Mouse (Mus musculus) midbrain, embryonic 15.5 days (tissue): ENCODE results near the gene Tmem260. TPM values are rescaled to one million over a fixed set of nuclear protein-coding genes. Genes with fewer than 3 reads are reported as not detected.

ENCODE experiments used
- ATAC-seq: fragments of 200-750 bp; cut with Nextera tagmentation; replicated peaks from 2 replicates; pipeline ENCODE4 v1.8.0; 2017; ENCODE audit warnings: moderate TSS enrichment
- H3K27ac ChIP-seq: fragments of 300-500 bp; sonication (generic); 2 replicates; pipeline ENCODE4 v1.5.1; 2015; ENCODE audit warnings: mild to moderate bottlenecking, inconsistent platforms
- H3K27me3 ChIP-seq: fragments of 300-500 bp; sonication (generic); replicated peaks from 2 replicates; pipeline ENCODE4 v1.6.1; 2015; ENCODE audit warnings: inconsistent platforms
- H3K36me3 ChIP-seq: fragments of 300-500 bp; sonication (generic); replicated peaks from 2 replicates; pipeline ENCODE4 v1.6.1; 2015; ENCODE audit warnings: inconsistent platforms
- H3K4me1 ChIP-seq: fragments of 300-500 bp; sonication (generic); 2 replicates; pipeline ENCODE4 v1.6.1; 2015; ENCODE audit warnings: inconsistent platforms
- H3K4me2 ChIP-seq: fragments of 300-500 bp; sonication (generic); 2 replicates; pipeline ENCODE4 v1.6.1; 2015; ENCODE audit warnings: inconsistent platforms, mild to moderate bottlenecking, moderate library complexity
- H3K4me3 ChIP-seq: fragments of 300-500 bp; sonication (generic); 2 replicates; pipeline ENCODE4 v1.5.1; 2015; ENCODE audit warnings: mild to moderate bottlenecking, inconsistent platforms
- H3K9ac ChIP-seq: fragments of 300-500 bp; sonication (generic); 2 replicates; pipeline ENCODE4 v1.6.1; 2015; ENCODE audit warnings: mild to moderate bottlenecking, inconsistent platforms
- H3K9me3 ChIP-seq: fragments of 300-500 bp; sonication (generic); 2 replicates; pipeline ENCODE4 v1.6.1; 2016; ENCODE audit warnings: inconsistent platforms
- WGBS: fragments of 180-500 bp; shearing (Covaris S2); methylation state at CpG from one replicate; pipeline ENCODE4 v1.1.7; 2015; ENCODE audit warnings: mixed read lengths; 5-methylcytosine and 5-hydroxymethylcytosine counted together
- polyA plus RNA-seq: library from polyadenylated mRNA; unstranded; fragments of >200 nt; fragmentation: Nextera tagmentation; extraction: Ambion mirVana; gene quantifications from 2 replicates; pipeline ENCODE4 v1.2.1, GENCODE M21; 2015

The Tmem260 gene
- polyA plus RNA-seq, 1 experiment from 2014 or later: 20.1 TPM

DNA sequence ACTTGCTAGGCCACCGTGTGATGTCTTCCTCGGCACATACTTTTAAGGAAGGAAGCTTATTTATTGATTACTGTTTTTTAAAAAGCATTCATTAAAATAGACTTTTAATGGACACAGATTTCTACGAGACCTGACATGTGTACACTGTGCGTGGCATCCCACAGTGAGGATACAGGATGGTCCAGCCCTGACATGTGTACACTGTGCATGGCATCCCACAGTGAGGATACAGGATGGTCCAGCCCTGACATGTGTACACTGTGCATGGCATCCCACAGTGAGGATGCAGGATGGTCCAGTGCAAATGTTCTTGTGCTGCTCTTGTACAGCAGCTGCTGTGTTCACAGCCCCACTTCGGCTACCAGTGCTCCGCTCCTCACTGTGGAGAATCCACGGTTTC is 56.6 kb downstream of the Tmem260 start:
- ATAC-seq: no peak
- 90% methylated on average over 7 of the region's 7 CpGs for WGBS
- Histone ChIP-seq H3K4me1 (peaks cover 6% of the 10 kb centered on the region), H3K36me3 (no peaks in the 10 kb centered on the region), H3K27me3 (peaks cover 5% of the 10 kb centered on the region; the same call in 1 of the 2 replicates), H3K27ac (no peak overlapping the region), H3K9ac (no peak overlapping the region), H3K4me2 (no peak overlapping the region), H3K4me3 (no peak overlapping the region), H3K9me3 (no peaks in the 10 kb centered on the region)

DNA sequence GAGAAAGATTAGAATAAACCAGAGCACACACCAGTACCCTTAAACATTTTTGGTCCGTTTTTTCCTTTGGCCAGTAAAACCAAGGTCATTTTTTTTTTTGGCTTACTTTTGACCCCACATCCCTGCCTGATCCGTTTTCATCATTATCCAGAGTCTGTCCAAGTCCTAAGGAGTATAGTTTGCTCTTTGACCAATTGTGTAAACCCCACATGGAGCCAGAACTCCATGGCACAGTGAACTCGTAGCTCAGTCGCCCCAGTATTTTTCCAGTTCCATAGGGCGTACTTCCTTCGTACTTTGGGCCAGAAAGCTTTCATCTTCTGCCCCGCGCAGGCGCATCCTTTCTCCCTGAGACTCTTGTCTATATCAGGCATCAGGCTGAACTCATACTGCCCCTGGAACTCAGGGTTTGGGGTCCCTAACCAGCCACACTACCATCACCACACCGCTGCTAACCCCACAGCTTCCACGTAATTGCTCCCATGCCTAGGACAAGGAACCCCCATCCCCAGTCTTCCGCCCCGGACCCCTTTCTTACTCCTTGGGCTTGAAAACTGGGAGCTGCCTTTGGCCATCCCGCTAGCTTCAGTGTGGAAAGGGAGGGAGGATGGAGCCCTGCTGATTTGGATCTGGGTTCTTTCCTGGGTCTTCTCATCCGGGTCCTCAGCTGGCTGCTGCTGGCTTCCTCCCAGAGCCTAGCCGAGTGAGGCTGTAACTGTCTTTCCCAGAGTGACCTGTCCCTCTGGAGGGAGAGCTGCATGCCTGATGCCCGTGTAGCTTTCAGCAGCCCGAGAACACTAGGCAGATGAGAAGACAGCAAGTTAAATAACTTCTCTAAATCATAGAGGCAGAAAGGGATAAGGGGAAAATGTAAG is 58.0 kb downstream of the Tmem260 start:
- no peaks in the 10 kb centered on the region for H3K9me3 ChIP-seq
- no peak for ATAC-seq
- H3K4me3 ChIP-seq: no peak overlapping the region
- 24% methylated on average over 18 of the region's 18 CpGs for WGBS
- H3K36me3 ChIP-seq: no peaks in the 10 kb centered on the region
- H3K4me2 ChIP-seq: peak overlapping the region; percentile 29
- no peak overlapping the region for H3K9ac ChIP-seq
- H3K27me3 ChIP-seq: peaks cover 10% of the 10 kb centered on the region; the same call in 1 of the 2 replicates
- no peak overlapping the region for H3K27ac ChIP-seq
- peaks cover 6% of the 10 kb centered on the region for H3K4me1 ChIP-seq

DNA sequence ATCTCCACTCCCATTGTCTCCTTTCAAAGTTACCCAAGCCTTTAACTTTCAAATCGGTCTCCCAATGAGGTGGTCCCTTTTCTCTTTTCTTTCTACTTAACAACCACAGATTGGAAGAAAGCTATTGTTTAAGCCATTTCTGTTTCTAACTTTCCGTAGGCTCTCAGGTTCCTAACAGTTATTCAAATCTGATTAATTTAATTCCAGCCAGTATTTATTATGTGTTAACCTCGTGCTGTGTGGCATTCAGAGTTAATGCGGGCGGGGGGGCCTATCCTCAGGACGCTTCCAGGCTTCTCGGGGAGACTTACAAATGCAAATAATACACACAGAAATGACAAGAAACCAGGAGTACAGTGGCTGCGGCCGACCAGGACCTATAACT is 58.6 kb downstream of the Tmem260 start:
- no peak for ATAC-seq
- Histone ChIP-seq H3K9ac (no peak overlapping the region), H3K36me3 (no peaks in the 10 kb centered on the region), H3K4me3 (no peak overlapping the region), H3K27ac (no peak overlapping the region), H3K4me2 (no peak overlapping the region), H3K4me1 (peaks cover 6% of the 10 kb centered on the region), H3K27me3 (peaks cover 16% of the 10 kb centered on the region), H3K9me3 (no peaks in the 10 kb centered on the region)
- whole genome bisulfite sequencing: 16% methylated on average over 9 of the region's 9 CpGs

DNA sequence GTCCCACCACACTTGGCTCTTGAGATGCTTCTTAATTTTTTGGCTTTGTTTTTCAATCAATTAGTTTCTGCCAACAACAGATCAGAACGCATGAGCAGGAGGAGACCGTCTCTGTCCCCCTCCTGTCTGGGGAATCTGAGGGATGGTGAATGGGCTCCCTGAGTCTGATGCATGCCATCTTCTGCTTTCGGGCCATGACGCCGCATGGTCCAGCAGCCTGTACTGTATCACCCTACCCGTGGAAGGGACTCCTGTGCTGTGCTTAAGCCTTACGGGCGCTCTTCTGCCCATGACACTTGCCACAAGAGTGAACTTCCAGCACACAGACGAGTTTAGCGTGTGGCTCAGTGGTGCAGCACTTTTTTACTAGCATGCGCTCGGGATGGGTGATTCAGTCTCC is 59.7 kb downstream of the Tmem260 start:
- 95% methylated on average over 12 of the region's 12 CpGs for WGBS
- H3K9ac ChIP-seq: no peak overlapping the region

DNA sequence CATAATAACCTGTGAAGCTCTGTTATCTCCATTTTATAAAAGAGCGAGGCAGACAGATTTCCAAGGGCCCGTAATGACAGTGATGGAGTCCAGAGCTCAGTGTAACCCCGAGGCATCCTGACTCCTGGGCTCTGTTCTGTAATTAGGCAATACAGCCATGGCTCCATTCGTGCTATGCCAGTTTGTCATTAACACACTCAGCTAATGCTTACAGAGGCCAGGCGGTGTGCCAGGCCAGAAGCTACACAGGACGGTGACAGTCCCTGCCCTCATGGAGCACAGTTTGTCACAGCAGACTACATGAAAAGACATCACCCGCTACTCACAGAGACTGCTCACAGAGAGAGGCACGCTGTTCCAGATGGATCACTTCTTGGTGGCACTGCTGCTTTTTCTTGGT is 61.5 kb downstream of the Tmem260 start:
- ATAC-seq: no peak
- H3K4me3 ChIP-seq: no peak overlapping the region
- H3K36me3 ChIP-seq: no peaks in the 10 kb centered on the region; the same call in 1 of the 2 replicates
- no peaks in the 10 kb centered on the region for H3K9me3 ChIP-seq
- 62% methylated on average over 8 of the region's 8 CpGs for WGBS
- H3K4me1 ChIP-seq: peaks cover 16% of the 10 kb centered on the region
- no peak overlapping the region for H3K27ac ChIP-seq
- peaks cover 27% of the 10 kb centered on the region for H3K27me3 ChIP-seq
- no peak overlapping the region for H3K9ac ChIP-seq
- no peak overlapping the region for H3K4me2 ChIP-seq

More for the DNA sequence above, 59.7 kb downstream of the Tmem260 start:
- H3K4me1 ChIP-seq: peaks cover 6% of the 10 kb centered on the region
- H3K4me3 ChIP-seq: no peak overlapping the region
- no peak overlapping the region for H3K27ac ChIP-seq
- peaks cover 27% of the 10 kb centered on the region for H3K27me3 ChIP-seq
- H3K9me3 ChIP-seq: no peaks in the 10 kb centered on the region
- H3K36me3 ChIP-seq: no peaks in the 10 kb centered on the region; the same call in 1 of the 2 replicates
- H3K4me2 ChIP-seq: no peak overlapping the region
- ATAC-seq: no peak

DNA sequence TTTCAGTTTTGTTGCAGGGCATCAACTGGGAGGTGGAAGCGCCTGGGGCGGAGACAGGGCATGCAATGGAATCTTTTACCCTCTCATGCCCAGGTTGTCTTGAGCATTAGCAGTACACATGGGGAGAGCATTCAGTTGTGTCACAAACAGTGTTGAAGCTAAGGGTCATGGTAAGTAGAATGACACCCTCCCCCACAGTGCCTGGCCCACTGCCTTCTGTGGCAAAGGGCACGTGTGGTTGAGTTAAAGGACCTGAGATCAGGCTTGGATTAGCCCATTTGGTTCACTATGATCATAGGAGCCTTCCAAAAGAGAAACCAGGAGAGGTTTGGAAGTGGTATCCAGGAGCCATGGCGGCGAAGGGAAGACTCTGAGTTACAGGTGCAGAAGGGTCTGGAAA is 63.2 kb downstream of the Tmem260 start:
- Histone ChIP-seq H3K4me2 (no peak overlapping the region), H3K9ac (no peak overlapping the region), H3K9me3 (no peaks in the 10 kb centered on the region), H3K27ac (no peak overlapping the region), H3K4me3 (no peak overlapping the region), H3K27me3 (peaks cover 22% of the 10 kb centered on the region), H3K36me3 (no peaks in the 10 kb centered on the region; the same call in 1 of the 2 replicates), H3K4me1 (peaks cover 19% of the 10 kb centered on the region)
- WGBS: 93% methylated on average over 5 of the region's 5 CpGs
- ATAC-seq: no peak

DNA sequence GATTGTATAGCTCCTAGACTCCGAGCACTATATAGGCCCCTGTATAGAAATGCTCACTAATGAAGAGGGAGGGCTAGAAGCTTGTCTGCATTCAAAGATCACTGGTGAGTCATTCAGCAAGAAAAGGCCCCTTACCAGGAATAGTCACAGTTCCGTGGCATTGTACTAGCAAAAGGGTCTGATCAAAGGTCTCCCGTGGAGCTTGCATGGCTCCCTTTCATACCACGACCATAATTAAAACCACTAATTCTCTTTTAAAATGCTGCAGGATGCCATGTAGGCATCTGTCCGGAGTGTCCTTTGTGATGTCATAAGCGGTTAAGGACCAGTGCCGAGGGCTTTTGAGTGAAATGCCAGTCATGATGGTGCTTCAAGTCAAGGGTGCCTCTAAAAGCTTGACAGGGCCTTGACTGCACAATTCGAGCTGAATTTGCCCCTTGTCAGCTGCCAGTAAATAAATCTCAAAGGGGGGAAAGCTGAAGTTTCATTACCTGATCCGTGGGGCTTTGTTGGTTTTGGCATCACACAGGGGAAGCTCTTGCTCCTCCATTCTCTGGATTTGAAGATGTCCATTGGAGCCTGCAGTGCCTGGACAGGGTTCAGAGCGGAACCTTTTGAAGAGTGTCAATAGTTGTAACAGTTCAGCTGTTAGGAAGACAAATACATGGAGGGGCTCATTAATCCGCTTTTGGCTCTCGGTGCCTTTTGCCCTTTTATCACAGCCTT is 67.3 kb downstream of the Tmem260 start:
- peaks cover 47% of the 10 kb centered on the region for H3K27me3 ChIP-seq
- no peak overlapping the region for H3K9ac ChIP-seq
- H3K4me2 ChIP-seq: no peak overlapping the region
- H3K27ac ChIP-seq: no peak overlapping the region
- H3K4me1 ChIP-seq: peaks cover 22% of the 10 kb centered on the region
- no peak overlapping the region for H3K4me3 ChIP-seq
- no peaks in the 10 kb centered on the region for H3K9me3 ChIP-seq
- peak; percentile 53 for ATAC-seq
- 14% methylated on average over 12 of the region's 12 CpGs for WGBS
- H3K36me3 ChIP-seq: no peaks in the 10 kb centered on the region; the same call in 1 of the 2 replicates

DNA sequence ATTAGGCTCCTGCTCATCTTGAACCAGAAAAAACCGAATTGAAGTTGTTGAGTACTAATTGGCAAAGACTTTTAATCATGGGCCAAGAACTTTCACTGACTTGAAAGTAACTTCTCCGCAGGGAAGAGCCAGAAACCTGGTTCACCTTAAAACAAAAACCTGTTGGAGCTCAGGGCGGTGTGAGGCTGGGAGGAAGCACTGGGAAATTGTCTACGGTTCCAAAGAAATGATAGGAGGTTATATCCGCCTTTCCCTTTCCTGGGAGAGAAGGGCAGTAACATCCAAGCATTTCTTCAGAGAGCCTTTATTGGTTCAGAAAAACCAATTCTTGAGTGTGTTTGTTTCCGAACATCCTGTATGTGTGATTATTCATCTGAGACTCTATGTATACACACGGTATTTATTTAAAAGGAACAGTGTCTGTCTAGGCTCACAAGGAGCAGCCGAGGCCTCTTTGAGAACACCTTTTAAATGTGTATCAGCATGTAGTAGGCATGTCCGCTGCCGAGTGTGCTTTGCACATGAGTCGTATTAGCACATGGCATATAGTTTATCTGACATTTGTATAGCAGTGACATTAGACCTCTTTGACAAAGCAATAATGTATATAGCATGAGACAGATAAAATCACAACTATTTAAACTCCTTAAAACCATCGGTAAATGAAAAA is 68.0 kb downstream of the Tmem260 start:
- H3K27ac ChIP-seq: no peak overlapping the region
- no peak overlapping the region for H3K4me2 ChIP-seq
- peaks cover 41% of the 10 kb centered on the region for H3K27me3 ChIP-seq
- WGBS: 40% methylated on average over 12 of the region's 12 CpGs
- H3K36me3 ChIP-seq: no peaks in the 10 kb centered on the region; the same call in 1 of the 2 replicates
- no peaks in the 10 kb centered on the region for H3K9me3 ChIP-seq
- H3K4me3 ChIP-seq: no peak overlapping the region
- peaks cover 22% of the 10 kb centered on the region for H3K4me1 ChIP-seq
- ATAC-seq: no peak
- H3K9ac ChIP-seq: no peak overlapping the region

DNA sequence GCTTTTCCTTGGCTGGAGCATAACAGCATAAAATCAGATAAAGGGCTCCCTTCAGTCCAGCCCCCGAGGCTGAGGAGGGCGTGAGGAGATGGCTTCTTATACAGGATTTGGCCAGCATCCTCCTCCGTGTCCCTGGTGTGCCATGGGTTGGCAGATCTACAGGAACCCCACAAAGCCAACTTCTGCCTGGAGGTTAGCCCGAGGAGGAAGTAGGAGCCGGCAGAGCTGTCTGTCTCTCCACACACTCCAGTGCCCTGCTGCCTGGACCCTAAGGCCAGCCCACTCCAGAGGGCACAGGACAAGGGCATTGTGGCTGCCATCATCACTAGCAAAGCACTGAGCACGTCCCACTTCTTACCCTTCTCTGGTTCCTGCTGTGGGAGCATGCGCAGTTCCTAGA is 68.7 kb downstream of the Tmem260 start:
- no peaks in the 10 kb centered on the region; the same call in 1 of the 2 replicates for H3K36me3 ChIP-seq
- H3K9ac ChIP-seq: no peak overlapping the region
- no peak overlapping the region for H3K27ac ChIP-seq
- H3K9me3 ChIP-seq: no peaks in the 10 kb centered on the region
- 27% methylated on average over 7 of the region's 7 CpGs for WGBS
- no peak overlapping the region for H3K4me2 ChIP-seq
- peaks cover 35% of the 10 kb centered on the region for H3K27me3 ChIP-seq
- no peak overlapping the region for H3K4me3 ChIP-seq
- H3K4me1 ChIP-seq: peaks cover 22% of the 10 kb centered on the region
- no peak; the same call in 1 of the 2 replicates for ATAC-seq

DNA sequence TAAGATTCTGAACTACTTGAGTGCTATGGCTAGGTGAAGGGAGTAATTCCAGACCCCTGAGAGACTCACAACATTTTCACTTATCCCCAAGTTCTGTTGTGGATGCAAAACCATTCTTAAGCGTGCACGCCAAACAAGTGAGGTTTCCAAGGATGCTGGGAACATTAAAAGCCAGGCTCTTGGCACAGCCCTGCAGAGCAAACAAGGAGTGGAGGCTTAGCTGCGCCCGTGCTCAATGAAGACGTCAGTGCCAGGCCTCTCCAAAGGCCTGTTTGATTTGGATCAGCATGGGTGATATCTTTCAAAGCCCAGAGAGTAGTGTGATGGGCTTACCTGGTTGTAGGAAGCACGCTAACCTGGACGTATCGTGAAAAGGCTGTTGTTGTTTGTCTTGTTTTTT is 69.6 kb downstream of the Tmem260 start:
- Histone ChIP-seq H3K36me3 (no peaks in the 10 kb centered on the region), H3K27ac (no peak overlapping the region), H3K4me1 (peaks cover 22% of the 10 kb centered on the region), H3K9ac (no peak overlapping the region), H3K9me3 (no peaks in the 10 kb centered on the region), H3K4me3 (no peak overlapping the region), H3K27me3 (peaks cover 26% of the 10 kb centered on the region), H3K4me2 (no peak overlapping the region)
- WGBS: 34% methylated on average over 8 of the region's 8 CpGs
- 0 out of 2 replicates have a peak, but pooled peaks have one; percentile 25 for ATAC-seq

DNA sequence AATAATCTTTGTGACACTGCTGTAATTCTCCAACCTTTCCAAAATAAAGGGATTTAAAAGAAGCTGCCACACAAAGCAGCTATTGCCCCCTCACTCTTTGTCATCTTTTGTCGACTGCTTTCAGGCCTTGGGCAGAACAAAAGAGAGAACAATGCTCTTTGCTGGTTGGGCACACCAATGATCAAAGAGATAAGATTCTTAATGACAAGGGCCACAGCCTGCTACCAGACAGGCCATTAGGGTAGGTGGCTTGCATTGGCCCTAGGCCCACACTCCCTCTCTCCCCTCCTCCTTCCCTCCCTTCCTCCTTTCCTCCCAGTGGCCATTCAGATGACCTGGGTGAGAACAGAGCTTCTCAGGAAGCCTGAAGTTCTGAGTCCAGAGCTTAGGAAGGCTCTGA is 77.4 kb downstream of the Tmem260 start:
- Histone ChIP-seq H3K9ac (no peak overlapping the region), H3K9me3 (no peaks in the 10 kb centered on the region), H3K4me3 (no peak overlapping the region), H3K4me2 (no peak overlapping the region), H3K36me3 (no peaks in the 10 kb centered on the region), H3K27ac (0 out of 2 replicates have a peak overlapping the region, but pooled peaks have one; percentile 42), H3K27me3 (peaks cover 5% of the 10 kb centered on the region; the same call in 1 of the 2 replicates), H3K4me1 (0 out of 2 replicates have a peak, but pooled peaks cover 4% of the 10 kb centered on the region)
- 3% methylated on average over 1 of the region's 1 CpGs for WGBS
- ATAC-seq: no peak

DNA sequence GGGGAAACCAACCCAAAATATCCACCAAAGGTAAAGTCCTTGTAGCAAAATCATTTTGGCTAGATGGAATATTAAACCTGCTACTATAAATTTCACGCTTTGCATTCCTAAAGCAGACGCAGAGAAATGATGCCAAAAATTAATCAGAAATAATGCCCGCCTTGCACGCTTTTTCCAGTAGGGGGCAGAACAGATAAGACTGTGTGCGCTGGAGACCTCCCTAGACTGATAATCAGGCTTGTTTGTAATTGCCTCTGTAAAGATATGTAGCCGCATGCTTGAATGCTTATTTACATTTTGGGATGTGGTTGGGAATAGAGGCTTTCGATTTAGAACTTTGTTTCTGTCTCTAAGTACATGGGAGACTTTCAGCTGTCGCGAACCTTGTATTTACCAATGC is 78.2 kb downstream of the Tmem260 start:
- peak; percentile 78 for ATAC-seq
- Histone ChIP-seq H3K36me3 (no peaks in the 10 kb centered on the region), H3K4me2 (no peak overlapping the region), H3K27me3 (peaks cover 5% of the 10 kb centered on the region; the same call in 1 of the 2 replicates), H3K27ac (no peak overlapping the region), H3K4me1 (0 out of 2 replicates have a peak, but pooled peaks cover 4% of the 10 kb centered on the region), H3K9me3 (no peaks in the 10 kb centered on the region), H3K4me3 (no peak overlapping the region), H3K9ac (no peak overlapping the region)
- 39% methylated on average over 9 of the region's 9 CpGs for WGBS
